Mouse (Mus musculus) CD4-positive naive resting alpha-beta T cell, adult 57 days (primary cell): ENCODE data around the gene Snx5. TPM values are rescaled to one million over a fixed set of nuclear protein-coding genes. Genes with fewer than 3 reads are reported as not detected.

Source experiments
- total RNA-seq: library from RNA; stranded (reverse); gene quantifications from one replicate; pipeline ENCODE4 v1.2.4, GENCODE M21; 2023

Gene Snx5
- 396 TPM for total RNA-seq

GRCm38 (mm10) chr2:144270507-144271420 lies at the start of gene Snx5, which contains the start of gene Mgme1:
Snx5 (minus strand) TSS chr2:144270906.
Mgme1 (plus strand) TSS chr2:144270663.

Other genes starting within 250 kb of the Snx5 start
- gene Banf2, start 237.8 kb downstream of the Snx5 start, total RNA-seq = not detected
- gene Mgme1, start 243 bp downstream of the Snx5 start, total RNA-seq = 6.9 TPM
- 1.2 TPM for gene Ovol2, start 61.2 kb upstream of the Snx5 start, total RNA-seq
- 38.2 TPM for gene Kat14, start 98.1 kb upstream of the Snx5 start, total RNA-seq
- gene Pet117, start 98.1 kb upstream of the Snx5 start, total RNA-seq = 5.9 TPM